Mouse (Mus musculus) ovary, postnatal 10 days (tissue): ENCODE data around the gene Lsr.
"Not testable (repeated sequence)": the region's sequence is repeated elsewhere in the genome, so short reads cannot be mapped to it uniquely, and the experiment has no call there.

ENCODE experiments used
- DNase-seq: peaks from one replicate; pipeline ENCODE4 v3.0.0; 2022; ENCODE audit warnings: low spot score

Gene Lsr

DNA sequence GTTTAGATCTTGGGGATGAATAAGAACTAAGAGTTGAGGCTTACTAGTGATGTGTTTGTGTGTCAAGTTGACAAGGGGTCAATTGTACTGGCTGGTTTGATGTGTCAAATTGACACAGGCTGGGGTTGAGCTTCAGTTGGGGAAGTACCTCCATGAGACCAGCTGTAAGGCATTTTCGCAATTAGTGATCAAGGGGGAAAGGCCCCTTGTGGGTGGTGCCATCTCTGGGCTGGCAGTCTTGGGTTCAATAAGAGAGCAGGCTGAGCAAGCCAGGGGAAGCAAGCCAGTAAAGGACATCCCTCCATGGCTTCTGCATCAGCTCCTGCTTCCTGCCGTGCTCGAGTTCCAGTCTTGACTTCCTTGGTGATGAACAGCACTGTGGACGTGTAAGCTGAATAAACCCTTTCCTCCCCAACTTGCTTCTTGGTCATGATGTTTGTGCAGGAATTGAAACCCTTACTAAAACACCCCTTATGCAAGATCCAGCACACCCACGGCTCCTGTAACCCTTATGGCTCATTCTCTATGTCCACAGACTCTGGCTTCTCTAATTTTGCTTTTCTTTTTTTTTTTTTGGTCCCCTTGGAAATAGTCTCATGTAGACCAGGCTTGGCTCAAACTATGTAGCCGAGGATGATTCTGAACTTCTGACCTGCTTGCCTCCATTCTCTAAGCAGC, 37.7 kb downstream of the Lsr start:
- not testable (repeated sequence) for DNase-seq

DNA sequence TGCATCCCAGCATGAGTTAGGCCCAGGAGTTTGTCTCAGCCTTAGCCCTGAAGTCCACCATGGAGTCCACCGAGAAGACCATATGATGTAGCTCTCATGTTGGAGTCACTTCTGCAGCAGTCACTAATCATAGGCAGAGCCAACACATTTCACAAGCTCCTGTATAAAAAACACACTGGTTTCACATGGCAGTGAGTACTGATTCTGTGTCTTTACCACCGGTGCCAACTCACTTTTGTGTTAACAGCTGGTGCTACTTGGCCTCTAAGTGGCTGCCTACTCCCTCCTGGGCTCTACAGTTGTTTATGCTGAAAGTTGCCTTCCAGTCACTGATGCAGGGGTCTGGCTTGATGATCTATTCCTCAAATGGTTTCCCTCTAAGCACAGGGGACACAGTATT, 48.7 kb downstream of the Lsr start, which contains the start of gene Hamp2:
Gene Hamp2, minus strand, starts transcription at position 101 of the 400 bp plus-strand sequence.
- DNase-seq, result not testable (repeated sequence)

DNA sequence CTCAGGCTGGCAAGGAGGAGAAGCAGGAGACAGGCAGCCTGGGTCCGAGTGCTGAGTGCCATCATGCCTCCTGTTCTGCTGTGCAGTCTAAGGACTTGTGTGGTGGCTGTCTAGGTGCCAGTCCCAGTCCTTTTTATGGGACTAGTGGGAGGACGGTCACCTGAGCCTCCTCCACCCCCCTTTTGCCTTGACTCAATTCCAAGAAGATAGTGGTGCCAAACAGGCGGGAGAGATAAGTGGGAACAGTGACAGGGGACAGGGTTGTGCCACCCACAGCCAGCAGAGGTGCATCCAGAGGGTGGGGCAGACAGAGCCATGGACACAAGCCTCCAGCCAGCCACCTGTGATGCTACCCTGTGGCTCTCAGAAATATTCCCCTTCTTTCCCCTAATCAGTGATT, 49.2 kb downstream of the Lsr start:
- no peak for DNase-seq

DNA sequence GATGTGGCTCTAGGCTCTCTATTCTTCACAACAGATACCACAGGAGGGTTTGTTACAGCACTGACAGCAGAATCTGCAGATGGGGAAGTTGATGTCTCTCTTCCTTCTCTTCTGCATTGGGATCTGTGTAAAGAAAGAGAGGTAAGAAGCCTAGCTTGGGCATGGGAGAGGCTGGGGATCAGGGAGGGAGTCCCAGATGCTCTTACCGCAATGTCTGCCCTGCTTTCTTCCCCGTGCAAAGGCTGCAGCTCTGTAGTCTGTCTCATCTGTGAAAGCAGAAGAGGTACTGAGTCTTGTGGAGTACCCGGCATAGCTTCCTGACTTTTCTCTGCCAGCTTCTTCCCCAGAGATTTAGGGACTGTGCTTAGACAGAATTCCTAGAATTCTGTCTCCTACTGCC, 50.8 kb downstream of the Lsr start:
- not testable (repeated sequence) for DNase-seq

DNA sequence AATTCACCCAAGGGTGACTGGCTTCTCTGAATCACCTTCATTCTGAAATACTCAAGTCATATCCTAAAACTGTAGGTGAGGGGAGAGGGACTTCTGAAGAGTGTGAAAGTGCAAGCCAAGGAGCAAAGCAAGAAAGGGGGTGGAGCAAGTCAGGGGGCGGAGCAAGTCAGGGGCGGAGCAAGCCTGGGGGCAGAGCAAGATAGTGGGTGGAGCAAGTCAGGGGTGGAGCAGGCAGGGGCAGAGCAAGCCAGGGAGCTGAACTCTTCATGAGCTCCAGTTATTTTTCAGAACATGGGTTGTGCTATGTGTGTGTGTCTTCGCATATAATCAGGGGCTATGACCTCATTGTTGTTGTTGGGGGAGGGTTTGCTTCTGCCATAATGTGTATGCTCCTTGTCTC, 53.0 kb downstream of the Lsr start:
- no peak for DNase-seq

DNA sequence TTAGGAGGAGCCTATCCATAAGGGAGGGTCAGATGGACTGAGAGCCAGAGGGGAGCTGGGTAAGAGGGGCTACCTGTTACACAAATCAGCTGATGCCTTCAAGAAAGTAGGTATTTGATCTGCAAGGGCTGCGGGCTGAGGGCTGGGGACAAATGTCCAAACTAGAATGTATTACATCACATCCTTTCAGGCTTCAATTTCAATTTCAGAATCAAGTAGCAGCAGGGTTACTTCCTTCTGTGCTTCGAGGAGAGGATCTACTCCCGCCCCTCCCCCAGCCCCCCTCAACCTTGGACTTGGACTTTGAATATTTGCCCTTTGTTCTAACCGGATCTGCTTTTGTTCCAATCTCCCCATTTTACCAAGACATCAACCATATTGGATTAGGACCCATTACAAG, 56.0 kb downstream of the Lsr start:
- no peak for DNase-seq

DNA sequence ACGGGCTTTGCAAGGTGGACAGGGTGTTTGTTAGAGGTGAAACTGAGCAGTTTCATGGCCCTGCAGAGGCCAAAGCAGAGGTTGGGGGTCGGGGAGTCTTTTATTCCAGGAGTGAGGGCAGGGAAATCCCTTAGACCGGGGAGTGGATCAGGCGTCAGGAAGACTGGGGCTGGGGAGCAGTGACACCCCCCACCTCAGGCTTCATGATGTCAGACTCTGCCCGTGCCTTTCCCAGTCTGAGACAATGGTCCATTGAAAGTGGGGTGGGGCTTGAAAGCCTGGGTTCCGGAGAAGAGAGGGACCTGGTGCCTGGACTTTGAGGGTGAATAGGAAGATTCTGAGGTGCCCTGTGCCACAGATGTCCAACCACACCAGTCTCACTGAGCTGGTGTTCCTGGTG, 56.6 kb downstream of the Lsr start:
- no peak for DNase-seq

DNA sequence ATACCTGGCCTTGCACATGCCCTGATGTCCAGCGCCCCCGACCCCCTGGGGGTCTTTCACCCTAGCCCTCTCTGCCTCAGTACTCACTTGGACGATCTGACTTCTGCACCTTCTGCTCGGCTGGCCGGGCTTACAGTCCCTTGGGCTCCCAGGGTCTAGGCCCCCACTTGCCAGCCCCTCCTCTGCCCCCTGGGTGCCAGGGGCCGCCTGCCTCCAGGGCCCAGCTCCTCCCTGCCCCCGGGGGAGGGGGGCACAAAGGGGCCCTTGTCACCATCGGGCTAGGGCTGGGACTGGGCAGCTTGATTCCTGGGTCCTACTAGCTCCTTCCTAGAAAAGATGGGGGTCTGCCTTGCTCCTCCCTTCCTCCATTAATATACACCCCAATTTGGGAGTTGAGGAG, 58.5 kb downstream of the Lsr start, which contains the start of gene Mag:
Gene Mag, minus strand, starts transcription at position 142 of the 400 bp plus-strand sequence.
- DNase-seq, result no peak

DNA sequence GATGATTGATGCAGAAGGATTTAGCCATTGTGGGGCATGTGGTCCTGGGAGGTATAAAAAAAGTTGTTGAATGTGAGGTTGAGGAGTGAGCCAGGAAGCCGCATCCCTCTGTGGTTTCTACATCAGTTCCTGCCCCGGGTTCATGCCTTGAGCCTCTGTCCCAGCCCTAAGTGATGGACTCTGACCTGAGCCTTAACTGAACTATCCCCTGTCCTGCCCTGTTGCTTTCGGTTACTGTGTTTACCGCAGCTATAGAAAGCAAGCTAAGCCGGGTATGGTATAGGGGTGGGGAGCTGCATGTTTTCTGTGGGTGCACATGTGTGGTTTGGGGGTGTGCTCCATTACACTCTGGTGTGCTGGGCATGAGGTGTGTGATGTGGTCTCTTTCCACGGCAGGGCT, 63.5 kb downstream of the Lsr start:
- DNase-seq, result no peak

DNA sequence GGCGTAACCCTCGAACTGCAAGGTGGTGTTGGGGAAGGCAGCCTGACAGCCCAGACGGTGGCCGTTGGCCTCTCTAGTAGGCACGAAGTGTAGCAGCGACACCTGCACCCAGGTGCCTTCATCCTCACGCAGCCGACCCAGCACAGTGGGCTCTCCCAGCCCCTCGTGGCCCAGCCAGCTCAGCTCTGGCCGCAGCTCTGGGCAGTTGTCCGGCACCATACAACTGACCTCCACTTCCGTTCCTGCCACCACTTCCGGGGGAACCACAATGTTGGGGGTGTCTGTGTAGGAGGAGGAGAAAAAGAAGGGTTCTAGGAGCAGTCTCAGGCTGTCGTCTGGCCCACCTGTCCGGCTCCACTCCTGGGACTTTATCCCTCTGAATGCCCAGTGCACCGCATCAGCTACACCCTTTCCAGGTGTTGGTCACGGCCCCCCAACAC, 64.3 kb downstream of the Lsr start:
- DNase-seq, result no peak

DNA sequence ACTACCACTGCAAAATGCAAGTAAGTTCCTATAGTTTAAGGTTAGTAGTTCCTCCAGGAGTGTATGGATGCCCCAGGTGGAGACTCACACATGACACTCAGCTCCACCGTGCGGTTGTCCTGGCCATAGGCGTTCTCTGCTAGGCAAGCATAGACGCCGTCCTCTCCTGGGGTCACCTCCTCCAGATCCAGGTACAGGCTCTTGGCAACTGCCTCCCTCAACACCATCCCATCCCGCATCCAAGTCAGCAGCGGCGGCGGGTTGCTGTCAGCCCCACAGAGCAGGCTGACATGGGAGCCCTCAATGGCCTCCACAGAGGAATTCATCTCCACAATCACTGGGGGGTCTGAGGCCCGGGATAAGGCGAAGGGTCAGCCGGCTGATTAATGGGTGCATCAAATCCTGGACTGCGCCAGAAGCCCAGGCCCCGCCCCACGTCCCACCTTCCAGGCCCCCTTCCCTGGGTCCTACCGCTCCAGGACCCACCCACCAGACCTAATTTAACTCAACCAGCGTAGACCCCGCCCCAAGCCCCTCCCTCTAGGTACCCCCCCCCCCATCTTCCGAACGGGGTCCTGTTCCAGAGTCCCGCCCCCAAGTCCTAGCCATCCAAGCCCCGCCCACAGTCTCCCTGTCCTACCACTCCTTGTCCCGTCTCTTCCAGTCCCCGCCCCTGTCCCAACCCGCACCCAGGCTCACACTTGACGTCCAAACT, 64.8 kb downstream of the Lsr start:
- DNase-seq, result no peak
